23 mouse cellular contexts compared by ENCODE assay signal in the genomic region with DNA sequence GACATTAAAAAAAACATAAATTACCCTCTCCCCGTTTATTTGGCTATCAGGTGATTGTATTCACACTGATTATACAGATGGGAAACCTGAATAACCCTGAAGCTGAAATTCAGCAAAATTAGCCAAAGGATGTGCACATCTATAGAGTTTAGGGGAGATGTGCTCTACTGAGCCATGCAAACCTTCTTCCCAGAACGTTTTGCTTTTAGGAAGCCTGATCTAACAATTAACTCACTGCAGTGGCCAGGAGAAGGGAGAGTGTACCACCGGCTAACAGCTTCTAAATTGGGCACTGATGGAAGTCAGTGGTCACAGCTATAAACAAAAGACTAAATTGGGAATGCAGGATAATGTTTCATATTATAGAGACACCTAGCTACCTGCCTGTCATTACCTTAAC.
"Had no signal": no experiment of that assay in that cellular context is flagged by ENCODE, and none has a peak within 500 bp of the region (broad histone marks: within the 10 kb centered on the region; RNA-seq: fewer than 3 reads in every experiment).

No protein-coding gene starts in this region.

- H3K4me1 ChIP-seq: heart, embryonic 10.5 days; heart, embryonic 12.5 days; hindbrain, embryonic 13.5 days; hindbrain, embryonic 15.5 days; limb, embryonic 13.5 days; limb, embryonic 15.5 days; liver, embryonic 12.5 days had no signal

- H3K27me3 ChIP-seq: hindbrain, embryonic 13.5 days; hindbrain, embryonic 15.5 days; limb, embryonic 13.5 days; limb, embryonic 15.5 days; liver, embryonic 12.5 days had no signal

- H3K9me3 ChIP-seq: heart, embryonic 10.5 days; hindbrain, embryonic 13.5 days; hindbrain, embryonic 15.5 days; limb, embryonic 15.5 days; liver, embryonic 12.5 days had no signal

- H3K4me3 ChIP-seq: heart, embryonic 10.5 days; heart, embryonic 12.5 days; hindbrain, embryonic 13.5 days; hindbrain, embryonic 15.5 days; limb, embryonic 13.5 days; limb, embryonic 15.5 days; liver, embryonic 12.5 days had no signal

- H3K36me3 ChIP-seq: heart, embryonic 10.5 days; heart, embryonic 12.5 days; hindbrain, embryonic 13.5 days; hindbrain, embryonic 15.5 days; limb, embryonic 13.5 days; limb, embryonic 15.5 days; liver, embryonic 12.5 days had no signal

- H3K4me2 ChIP-seq: heart, embryonic 12.5 days; hindbrain, embryonic 13.5 days; hindbrain, embryonic 15.5 days; limb, embryonic 13.5 days; limb, embryonic 15.5 days; liver, embryonic 12.5 days had no signal

- H3K27ac ChIP-seq: heart, embryonic 10.5 days; hindbrain, embryonic 13.5 days; hindbrain, embryonic 15.5 days; hindbrain, postnatal 0 days; limb, embryonic 13.5 days; limb, embryonic 15.5 days; liver, embryonic 12.5 days; liver, embryonic 14.5 days had no signal

- H3K9ac ChIP-seq: forebrain, postnatal 0 days; heart, embryonic 12.5 days; hindbrain, embryonic 13.5 days; hindbrain, embryonic 15.5 days; limb, embryonic 13.5 days; limb, embryonic 15.5 days; liver, embryonic 12.5 days; liver, embryonic 14.5 days had no signal

- DNase-seq: forebrain, postnatal 0 days; gastrocnemius, postnatal 14 days; gastrocnemius, postnatal 36 days; heart, adult 18-20 months; heart, postnatal 10 days; heart, postnatal 36 days; kidney, adult 11 months; kidney, adult 2 months; kidney, adult 9 months; kidney, postnatal 25 days; layer of hippocampus, adult 9-11 months; layer of hippocampus, postnatal 36 days; left cerebral cortex, postnatal 4 days had no signal

- ATAC-seq: forebrain, postnatal 0 days; hindbrain, postnatal 0 days; intestine, embryonic 16.5 days; liver, embryonic 12.5 days had no signal
